Mouse (Mus musculus): ENCODE results near the gene Hoxb4. TPM values are rescaled to one million over a fixed set of nuclear protein-coding genes. Genes with fewer than 3 reads are reported as not detected.

The Hoxb4 gene
- polyA plus RNA-seq, 1 experiment from 2014 or later = 3.8 TPM

GRCm38 (mm10) chr11:96289293-96289692 is 28.8 kb upstream of the Hoxb4 start:
- DNase-seq (ENCODE audit: low spot score) (no peak), ATAC-seq (replicated peaks; ENCODE audit: low FRiP score, low TSS enrichment, low read depth) (no peak)
- Histone ChIP-seq H3K9ac (ENCODE audit: low read length) (no peak overlapping the region), H3K36me3 (ENCODE audit: control insufficient read depth, insufficient read depth, low read length) (no peaks in the 10 kb centered on the region), H3K4me1 (replicated peaks; ENCODE audit: control insufficient read depth, insufficient read depth, low read length) (peaks cover 15% of the 10 kb centered on the region), H3K9me3 (ENCODE audit: control insufficient read depth, low read length) (no peaks in the 10 kb centered on the region), H3K4me3 (ENCODE audit: low read depth, low read length) (no peak overlapping the region), H3K27ac (ENCODE audit: low read depth) (no peak overlapping the region), H3K4me2 (ENCODE audit: low read length) (no peak overlapping the region), H3K27me3 (replicated peaks; ENCODE audit: control insufficient read depth, insufficient read depth, low read length) (peaks cover 70% of the 10 kb centered on the region)
- 40% methylated on average over 21 of the region's 21 CpGs for WGBS

DNA sequence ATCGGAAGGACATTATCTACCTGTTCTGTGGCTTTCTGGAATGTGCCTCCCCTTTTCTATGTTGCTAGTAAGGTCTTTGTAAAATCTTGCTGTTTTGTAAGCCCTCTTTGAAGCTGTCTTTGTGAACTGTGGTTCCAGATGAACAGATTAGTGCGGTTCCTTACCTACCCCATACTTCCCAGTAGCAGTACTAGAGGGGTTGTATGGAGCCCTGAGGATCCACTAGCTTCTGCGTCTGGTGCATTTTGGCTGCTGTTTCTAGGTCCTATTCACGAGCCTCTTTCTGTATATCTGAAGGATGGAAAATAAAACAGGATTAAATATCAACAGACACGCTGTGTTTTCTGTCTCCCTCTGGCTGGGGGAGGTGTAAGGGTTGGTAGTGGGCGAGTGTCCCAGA is 28.2 kb upstream of the Hoxb4 start:
- 39% methylated on average over 6 of the region's 6 CpGs for WGBS
- Histone ChIP-seq H3K4me3 (ENCODE audit: low read depth, low read length) (no peak overlapping the region), H3K9ac (ENCODE audit: low read length) (no peak overlapping the region), H3K27ac (ENCODE audit: low read depth) (no peak overlapping the region), H3K9me3 (ENCODE audit: control insufficient read depth, low read length) (no peaks in the 10 kb centered on the region), H3K36me3 (ENCODE audit: control insufficient read depth, insufficient read depth, low read length) (no peaks in the 10 kb centered on the region), H3K4me1 (replicated peaks; ENCODE audit: control insufficient read depth, insufficient read depth, low read length) (peaks cover 15% of the 10 kb centered on the region), H3K27me3 (replicated peaks; ENCODE audit: control insufficient read depth, insufficient read depth, low read length) (peaks cover 71% of the 10 kb centered on the region), H3K4me2 (ENCODE audit: low read length) (no peak overlapping the region)
- ATAC-seq (replicated peaks; ENCODE audit: low FRiP score, low TSS enrichment, low read depth) (no peak), DNase-seq (ENCODE audit: low spot score) (no peak)

- peaks cover 15% of the 10 kb centered on the region for H3K4me1 ChIP-seq (replicated peaks; ENCODE audit: control insufficient read depth, insufficient read depth, low read length)
- no peaks in the 10 kb centered on the region for H3K9me3 ChIP-seq (ENCODE audit: control insufficient read depth, low read length)
- peak overlapping the region; percentile 30 for H3K4me2 ChIP-seq (ENCODE audit: low read length)
- H3K4me3 ChIP-seq (ENCODE audit: low read depth, low read length) = no peak overlapping the region
- no peak for ATAC-seq (replicated peaks; ENCODE audit: low FRiP score, low TSS enrichment, low read depth)
- peak overlapping the region; percentile 20 for H3K9ac ChIP-seq (ENCODE audit: low read length)
- 39% methylated on average over 17 of the region's 17 CpGs for WGBS
- no peaks in the 10 kb centered on the region for H3K36me3 ChIP-seq (ENCODE audit: control insufficient read depth, insufficient read depth, low read length)
- peaks cover 73% of the 10 kb centered on the region for H3K27me3 ChIP-seq (replicated peaks; ENCODE audit: control insufficient read depth, insufficient read depth, low read length)
- peak overlapping the region; percentile 79; the same call in 1 of the 2 replicates for H3K27ac ChIP-seq (ENCODE audit: low read depth)
- no peak for DNase-seq (ENCODE audit: low spot score)
These were observed 27.2 kb upstream of the Hoxb4 start for GRCm38 (mm10) chr11:96290705-96291355.

DNA sequence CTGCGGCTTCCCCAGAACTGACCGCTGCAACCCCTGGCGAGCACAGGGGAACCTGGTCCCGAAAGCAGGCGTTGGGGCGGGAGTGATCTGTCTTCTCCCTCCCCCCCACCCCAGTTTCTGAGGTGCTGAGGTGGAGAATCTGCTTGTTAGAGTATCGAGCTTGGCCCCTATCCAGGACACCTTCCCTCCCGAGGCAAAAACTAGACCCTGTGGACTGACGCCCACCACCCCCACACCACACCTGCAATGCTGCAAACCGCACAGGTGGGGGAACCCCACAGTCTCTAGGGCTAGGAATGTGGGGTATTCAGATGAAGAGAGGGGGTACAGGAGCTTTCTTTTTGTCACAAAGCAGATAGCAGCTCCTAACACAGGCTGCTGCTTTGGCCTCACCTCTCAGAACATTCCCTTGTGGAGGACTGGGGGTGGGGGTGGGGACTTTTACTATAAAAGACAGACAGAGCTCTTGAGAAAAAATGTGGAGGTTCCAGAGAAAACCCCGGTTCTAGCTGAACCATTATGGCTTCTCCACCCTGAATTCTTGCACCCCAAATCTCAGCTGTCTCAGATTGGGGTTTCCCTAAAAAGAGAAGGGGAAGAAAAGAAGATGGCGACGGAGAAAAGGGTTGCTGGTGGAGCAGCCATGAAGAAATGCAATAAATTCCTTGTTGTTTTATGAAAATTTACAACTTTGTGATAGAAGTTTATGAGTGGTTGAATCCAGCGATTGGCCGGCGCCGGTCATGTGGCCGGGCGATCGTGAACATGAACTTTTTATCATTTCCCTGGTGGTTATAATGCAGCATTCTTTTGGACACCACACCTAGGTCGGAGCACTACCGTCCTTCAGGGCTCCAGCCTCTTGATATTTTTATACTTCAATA is 26.1 kb upstream of the Hoxb4 start, which contains the start of gene Hoxb6:
Gene Hoxb6 (plus strand): TSS at position 796 of the 884 bp plus-strand sequence.
- DNase-seq (ENCODE audit: low spot score) = no peak
- Histone ChIP-seq H3K4me1 (replicated peaks; ENCODE audit: control insufficient read depth, insufficient read depth, low read length) (peaks cover 22% of the 10 kb centered on the region), H3K4me2 (ENCODE audit: low read length) (peak within 1 kb of the TSS; percentile 55), H3K27ac (ENCODE audit: low read depth) (peak within 1 kb of the TSS; percentile 79), H3K27me3 (replicated peaks; ENCODE audit: control insufficient read depth, insufficient read depth, low read length) (peaks cover 71% of the 10 kb centered on the region), H3K9me3 (ENCODE audit: control insufficient read depth, low read length) (no peaks in the 10 kb centered on the region), H3K4me3 (ENCODE audit: low read depth, low read length) (peak within 1 kb of the TSS; percentile 43), H3K36me3 (ENCODE audit: control insufficient read depth, insufficient read depth, low read length) (no peaks in the 10 kb centered on the region), H3K9ac (ENCODE audit: low read length) (peak within 1 kb of the TSS; percentile 78)
- WGBS = 6% methylated on average over 22 of the region's 22 CpGs
- peak; percentile 37; the same call in 1 of the 2 replicates for ATAC-seq (replicated peaks; ENCODE audit: low FRiP score, low TSS enrichment, low read depth)

- 4% methylated on average over 12 of the region's 12 CpGs for WGBS
- peak overlapping the region; percentile 43 for H3K4me3 ChIP-seq (ENCODE audit: low read depth, low read length)
- no peaks in the 10 kb centered on the region for H3K36me3 ChIP-seq (ENCODE audit: control insufficient read depth, insufficient read depth, low read length)
- H3K9ac ChIP-seq (ENCODE audit: low read length) = peak overlapping the region; percentile 78
- peaks cover 65% of the 10 kb centered on the region for H3K27me3 ChIP-seq (replicated peaks; ENCODE audit: control insufficient read depth, insufficient read depth, low read length)
- H3K4me1 ChIP-seq (replicated peaks; ENCODE audit: control insufficient read depth, insufficient read depth, low read length) = peaks cover 17% of the 10 kb centered on the region
- H3K27ac ChIP-seq (ENCODE audit: low read depth) = peak overlapping the region; percentile 79
- no peaks in the 10 kb centered on the region for H3K9me3 ChIP-seq (ENCODE audit: control insufficient read depth, low read length)
- DNase-seq (ENCODE audit: low spot score) (no peak), ATAC-seq (replicated peaks; ENCODE audit: low FRiP score, low TSS enrichment, low read depth) (no peak)
- peak overlapping the region; percentile 55 for H3K4me2 ChIP-seq (ENCODE audit: low read length)
These were observed 25.3 kb upstream of the Hoxb4 start for GRCm38 (mm10) chr11:96292565-96293301.

GRCm38 (mm10) chr11:96293302-96293921 is 24.7 kb upstream of the Hoxb4 start:
- H3K36me3 ChIP-seq (ENCODE audit: control insufficient read depth, insufficient read depth, low read length) = no peaks in the 10 kb centered on the region
- peak overlapping the region; percentile 78 for H3K9ac ChIP-seq (ENCODE audit: low read length)
- H3K4me1 ChIP-seq (replicated peaks; ENCODE audit: control insufficient read depth, insufficient read depth, low read length) = peaks cover 16% of the 10 kb centered on the region
- ATAC-seq (replicated peaks; ENCODE audit: low FRiP score, low TSS enrichment, low read depth) (no peak), DNase-seq (ENCODE audit: low spot score) (no peak)
- peak overlapping the region; percentile 43 for H3K4me3 ChIP-seq (ENCODE audit: low read depth, low read length)
- peak overlapping the region; percentile 79 for H3K27ac ChIP-seq (ENCODE audit: low read depth)
- H3K9me3 ChIP-seq (ENCODE audit: control insufficient read depth, low read length) = no peaks in the 10 kb centered on the region
- H3K4me2 ChIP-seq (ENCODE audit: low read length) = peak overlapping the region; percentile 55
- H3K27me3 ChIP-seq (replicated peaks; ENCODE audit: control insufficient read depth, insufficient read depth, low read length) = peaks cover 65% of the 10 kb centered on the region
- 8% methylated on average over 22 of the region's 22 CpGs for WGBS

DNA sequence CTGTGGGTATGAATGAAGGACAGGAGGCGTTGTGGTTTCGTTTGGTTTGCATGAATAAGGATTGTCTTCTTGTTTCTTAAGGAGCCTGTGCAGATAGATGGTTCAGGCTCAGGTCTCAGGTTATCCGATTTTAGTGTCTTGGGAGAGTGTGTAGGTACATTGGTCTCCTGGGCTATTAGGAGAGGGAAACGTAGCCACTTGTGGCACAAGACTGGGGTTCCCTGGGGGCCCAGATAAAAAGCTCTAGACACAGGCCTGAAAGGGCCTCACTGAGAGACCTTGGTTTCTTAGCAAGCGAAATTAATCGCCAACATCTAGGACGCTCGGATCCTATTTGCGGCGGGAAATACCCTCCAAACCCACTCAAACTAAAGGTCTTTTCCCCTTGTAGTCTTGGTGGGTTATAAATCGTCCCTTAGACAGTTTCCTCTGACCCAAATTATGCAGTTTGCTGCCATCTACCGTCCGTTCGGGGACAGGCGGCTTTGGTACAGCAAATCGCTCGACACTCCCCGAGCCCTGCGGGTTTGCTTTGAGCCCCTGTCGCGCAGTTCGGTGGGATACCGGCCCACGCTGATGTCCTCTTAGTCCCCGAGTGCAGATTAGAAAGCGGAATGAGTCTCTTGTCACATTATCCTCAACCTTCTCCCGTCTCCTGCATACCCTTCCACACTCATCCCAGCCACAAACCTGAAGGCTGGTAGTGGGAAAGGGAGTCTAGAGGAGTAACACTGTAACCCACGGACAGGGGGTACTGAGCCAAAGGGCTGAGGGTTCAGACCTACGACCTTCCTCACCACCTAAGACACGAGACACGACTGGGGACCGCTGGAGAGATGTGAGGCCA is 23.6 kb upstream of the Hoxb4 start:
- DNase-seq (ENCODE audit: low spot score) (peak; percentile 94), ATAC-seq (replicated peaks; ENCODE audit: low FRiP score, low TSS enrichment, low read depth) (peak; percentile 38; the same call in 1 of the 2 replicates)
- Histone ChIP-seq H3K4me2 (ENCODE audit: low read length) (peak overlapping the region; percentile 55), H3K4me1 (replicated peaks; ENCODE audit: control insufficient read depth, insufficient read depth, low read length) (peaks cover 16% of the 10 kb centered on the region), H3K27ac (ENCODE audit: low read depth) (peak overlapping the region; percentile 79; the same call in 1 of the 2 replicates), H3K36me3 (ENCODE audit: control insufficient read depth, insufficient read depth, low read length) (no peaks in the 10 kb centered on the region), H3K9ac (ENCODE audit: low read length) (peak overlapping the region; percentile 78), H3K27me3 (replicated peaks; ENCODE audit: control insufficient read depth, insufficient read depth, low read length) (peaks cover 60% of the 10 kb centered on the region), H3K4me3 (ENCODE audit: low read depth, low read length) (peak overlapping the region; percentile 43), H3K9me3 (ENCODE audit: control insufficient read depth, low read length) (no peaks in the 10 kb centered on the region)
- 1% methylated on average over 32 of the region's 32 CpGs for WGBS

Measured in intestine, embryonic 14.5 days (tissue).